Mouse (Mus musculus) liver, embryonic 14.5 days (tissue): ENCODE data around the gene Ddb2. TPM values are rescaled to one million over a fixed set of nuclear protein-coding genes. Genes with fewer than 3 reads are reported as not detected.

ENCODE experiments used
- ATAC-seq: fragments of 200-750 bp; cut with Nextera tagmentation; 2 replicates; pipeline ENCODE4 v1.8.0; 2017; ENCODE audit warnings: moderate number of reproducible peaks, mild to moderate bottlenecking, moderate library complexity; ENCODE audit not compliant: insufficient read depth
- DNase-seq, 3 experiments: peaks; one replicate each; pipeline ENCODE4 v3.0.0-alpha.2; 2012 to 2013; ENCODE audit warnings: low read depth in 3 of 3, low spot score in 3 of 3
- H3K27ac ChIP-seq: fragments of 300-500 bp; sonication (generic); 2 replicates; pipeline ENCODE4 v1.5.1; 2014; ENCODE audit warnings: moderate library complexity, mild to moderate bottlenecking, control low read depth, inconsistent platforms
- H3K27me3 ChIP-seq: fragments of 300-500 bp; sonication (generic); 2 replicates; pipeline ENCODE4 v1.6.1; 2014; ENCODE audit warnings: mild to moderate bottlenecking, low read length, moderate library complexity; ENCODE audit not compliant: control insufficient read depth, insufficient read depth
- H3K36me3 ChIP-seq: fragments of 300-500 bp; sonication (generic); replicated peaks from 2 replicates; pipeline ENCODE4 v1.6.1; 2014; ENCODE audit warnings: low read depth; ENCODE audit not compliant: control insufficient read depth, insufficient read depth
- H3K4me1 ChIP-seq, 2 experiments: fragments of 200-500 bp in 1 of 2; fragments of 300-500 bp in 1 of 2; sonication (generic) in 1 of 2; replicated peaks; 2 replicates each; pipeline ENCODE4 v1.6.1; 2012 to 2014; ENCODE audit warnings: antibody characterized with exemption in 1 of 2, inconsistent platforms in 1 of 2, low read length in 1 of 2; ENCODE audit not compliant: control insufficient read depth in 2 of 2, insufficient read depth in 2 of 2
- H3K4me2 ChIP-seq: fragments of 300-500 bp; sonication (generic); 2 replicates; pipeline ENCODE4 v1.6.1; 2014; ENCODE audit warnings: low read depth, mild to moderate bottlenecking, control low read depth, moderate library complexity
- H3K4me3 ChIP-seq, 2 experiments: fragments of 200-500 bp in 1 of 2; fragments of 300-500 bp in 1 of 2; sonication (generic) in 1 of 2; 2 replicates each; pipeline ENCODE4 v1.5.1; 2012 to 2014; ENCODE audit warnings: low read depth in 2 of 2, low read length in 2 of 2, mild to moderate bottlenecking in 2 of 2, control low read depth in 1 of 2, inconsistent platforms in 1 of 2, moderate library complexity in 1 of 2; ENCODE audit not compliant: insufficient read depth in 1 of 2
- H3K9ac ChIP-seq: fragments of 300-500 bp; sonication (generic); replicated peaks from 2 replicates; pipeline ENCODE4 v1.6.1; 2014; ENCODE audit warnings: mild to moderate bottlenecking, control low read depth, moderate library complexity
- H3K9me3 ChIP-seq: fragments of 300-500 bp; sonication (generic); 2 replicates; pipeline ENCODE4 v1.6.1; 2016; ENCODE audit warnings: low read length, mixed read lengths; ENCODE audit not compliant: control insufficient read depth
- CTCF ChIP-seq: IDR thresholded peaks from 2 replicates; pipeline ENCODE4 v1.5.1; 2016; ENCODE audit warnings: antibody characterized with exemption, low read depth, control low read depth
- EP300 ChIP-seq: IDR thresholded peaks from 2 replicates; pipeline ENCODE4 v1.6.1; 2016; ENCODE audit warnings: antibody characterized with exemption, low read depth
- WGBS: fragments of 180-500 bp; shearing (Covaris S2); extraction: QIAGEN DNeasy Blood & Tissue Kit; methylation state at CpG from one replicate; pipeline ENCODE4 v1.1.7; 2014; ENCODE audit not compliant: insufficient replicate concordance; 5-methylcytosine and 5-hydroxymethylcytosine counted together
- polyA plus RNA-seq, 2 experiments: library from polyadenylated mRNA; depleted of rRNA in 1 of 2; stranded (reverse) in 1 of 2; unstranded in 1 of 2; fragments of >200 nt; fragmentation: Nextera tagmentation in 1 of 2; extraction: Ambion mirVana in 1 of 2; gene quantifications; 2 replicates each; pipeline versions ENCODE4 v1.2.1 to v1.2.3; 2012 to 2014

Ddb2 gene
- polyA plus RNA-seq, 2 experiments, result 5.9 to 9.0 TPM

DNA sequence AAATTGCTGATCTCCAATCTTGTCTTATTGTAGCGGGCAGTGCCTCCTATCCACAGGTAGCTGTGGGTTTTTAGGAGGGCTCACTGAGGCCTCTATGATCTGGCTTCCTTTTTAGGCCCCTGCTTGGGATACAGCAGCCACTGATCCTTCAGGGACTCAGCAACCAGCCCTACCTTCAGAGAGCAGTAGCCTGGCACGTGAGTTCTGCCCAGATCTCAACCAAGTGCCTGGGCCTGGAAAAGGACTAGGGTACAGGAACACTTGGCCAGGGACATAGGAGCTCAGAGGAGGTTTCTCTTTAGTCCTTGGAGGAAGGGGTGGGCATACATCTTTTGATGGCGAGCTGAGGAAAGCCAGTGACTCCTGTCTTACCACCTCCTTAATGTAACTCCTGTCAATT lies 31.3 kb upstream of the Ddb2 start:
- no peak for ATAC-seq

DNA sequence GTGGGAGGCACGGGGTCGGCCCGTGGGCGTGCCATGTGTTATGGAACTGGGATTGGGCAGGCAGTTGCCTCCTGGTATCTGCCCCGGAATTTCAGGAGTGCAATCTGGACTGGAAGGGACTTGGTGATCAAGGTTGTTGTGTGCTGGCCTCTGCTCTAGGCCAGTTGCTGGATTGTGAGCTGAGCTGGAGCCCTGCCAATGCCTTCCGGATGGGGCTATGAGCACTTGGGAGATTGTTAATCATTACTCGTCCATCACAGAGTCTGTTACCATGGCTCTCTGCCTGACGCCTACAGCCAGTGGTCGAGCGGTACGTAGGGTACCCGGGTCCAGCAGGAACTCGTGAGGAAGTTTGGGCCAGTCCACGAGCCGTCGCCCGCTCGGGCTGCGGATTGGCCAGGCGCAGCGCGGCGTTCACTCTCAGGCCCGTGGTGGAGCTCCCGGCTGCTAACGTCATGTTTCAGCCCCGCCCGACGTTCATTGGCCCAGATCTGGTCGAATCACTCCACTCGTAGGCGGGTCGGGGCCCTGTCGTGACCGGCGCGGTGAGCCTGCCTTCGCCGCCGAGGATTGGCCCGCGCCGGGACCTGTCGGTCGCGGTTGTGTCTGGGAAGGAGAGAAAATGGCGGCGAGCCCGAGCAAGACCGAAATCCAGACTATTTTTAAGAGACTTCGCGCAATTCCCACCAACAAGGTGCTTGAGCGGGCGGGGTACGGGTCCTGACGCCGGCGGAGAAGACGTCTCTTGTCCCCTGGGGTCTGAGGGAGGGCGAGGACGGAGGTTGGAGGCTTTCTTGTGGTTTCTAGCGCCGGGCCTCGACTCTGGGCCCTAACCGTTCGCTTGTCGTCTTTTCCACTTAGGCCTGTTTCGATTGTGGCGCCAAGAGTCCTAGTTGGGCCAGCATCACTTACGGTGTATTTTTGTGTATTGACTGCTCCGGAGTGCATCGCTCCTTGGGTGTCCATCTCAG lies 28.2 kb upstream of the Ddb2 start, which contains the start of gene Arfgap2:
Arfgap2 (plus strand) TSS at position 264 of the 971 bp plus-strand sequence.
- peak within 1 kb of the TSS; percentile 99 for H3K9ac ChIP-seq
- H3K36me3 ChIP-seq, result peaks cover 31% of the 10 kb centered on the region
- 2% methylated on average over 72 of the region's 72 CpGs for WGBS
- DNase-seq (peak; percentile 95 to 97 (median 96)), ATAC-seq (peak; percentile 98)
- peak within 1 kb of the TSS; percentile 92 for H3K27ac ChIP-seq
- peak within 1 kb of the TSS; percentile 87 to 90 for H3K4me3 ChIP-seq
- peaks cover 10% of the 10 kb centered on the region in 2 experiments; a peak in 3 of 4 replicates for H3K4me1 ChIP-seq
- peak within 1 kb of the TSS; percentile 94 for H3K4me2 ChIP-seq
- TF ChIP-seq CTCF (no peak), EP300 (peak; percentile 41; the same call in 1 of the 2 replicates)
- H3K27me3 ChIP-seq, result no peaks in the 10 kb centered on the region
- H3K9me3 ChIP-seq, result no peaks in the 10 kb centered on the region

More for the DNA sequence above, 31.3 kb upstream of the Ddb2 start:
- Histone ChIP-seq H3K4me2 (no peak overlapping the region), H3K4me1 (peaks cover 10 to 12% of the 10 kb centered on the region in 2 experiments; a peak in 3 of 4 replicates), H3K36me3 (peaks cover 58% of the 10 kb centered on the region), H3K27ac (peak overlapping the region; percentile 21), H3K27me3 (no peaks in the 10 kb centered on the region), H3K9ac (no peak overlapping the region), H3K4me3 (no peak overlapping the region), H3K9me3 (no peaks in the 10 kb centered on the region)
- TF ChIP-seq CTCF (no peak), EP300 (no peak)
- DNase-seq, result no peak
- WGBS, result 78% methylated on average over 3 of the region's 3 CpGs

- WGBS, result 80% methylated on average over 17 of the region's 17 CpGs
- ATAC-seq, result no peak
- peak overlapping the region; percentile 70 for H3K27ac ChIP-seq
- peak overlapping the region; percentile 78 for H3K9ac ChIP-seq
- TF ChIP-seq EP300, result no peak
- TF ChIP-seq CTCF, result no peak
- peak overlapping the region; percentile 69 to 87; a peak in 3 of 4 replicates for H3K4me3 ChIP-seq
- H3K36me3 ChIP-seq, result peaks cover 28% of the 10 kb centered on the region
- no peak for DNase-seq
- H3K9me3 ChIP-seq, result no peaks in the 10 kb centered on the region
- H3K4me1 ChIP-seq, result peaks cover 10% of the 10 kb centered on the region in 2 experiments; a peak in 3 of 4 replicates
- H3K27me3 ChIP-seq, result no peaks in the 10 kb centered on the region
- peak overlapping the region; percentile 88 for H3K4me2 ChIP-seq
These were observed 27.2 kb upstream of the Ddb2 start for GRCm38 (mm10) chr2:91263692-91264660.

DNA sequence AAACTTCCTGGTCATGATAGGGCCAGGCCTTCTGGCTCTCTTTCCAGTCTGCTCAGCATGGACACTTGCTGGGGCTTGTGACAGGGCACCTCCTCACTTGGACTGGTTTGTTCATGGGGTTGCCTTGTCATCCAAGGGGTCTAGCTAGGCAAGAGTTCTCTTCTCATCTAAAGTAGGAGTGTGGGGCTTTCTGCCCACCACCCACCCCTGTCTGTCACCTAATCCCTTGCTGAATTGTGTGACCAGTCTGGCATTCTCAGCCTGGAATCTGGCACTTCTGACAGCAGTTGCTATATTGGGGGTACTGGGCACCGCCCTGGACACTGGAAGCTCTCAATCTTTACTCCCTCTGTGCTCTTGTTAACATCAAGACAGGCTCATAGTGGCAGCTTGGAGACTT lies 22.7 kb upstream of the Ddb2 start:
- no peak overlapping the region for H3K4me2 ChIP-seq
- TF ChIP-seq EP300, result no peak
- no peak for TF ChIP-seq CTCF
- no peak overlapping the region for H3K4me3 ChIP-seq
- no peaks in the 10 kb centered on the region for H3K36me3 ChIP-seq
- ATAC-seq (no peak), DNase-seq (no peak)
- peaks cover 39% of the 10 kb centered on the region for H3K27me3 ChIP-seq
- H3K4me1 ChIP-seq, result peaks cover 4 to 6% of the 10 kb centered on the region in 2 experiments; a peak in 3 of 4 replicates
- H3K9ac ChIP-seq, result no peak overlapping the region
- no peak overlapping the region for H3K27ac ChIP-seq
- WGBS, result 88% methylated on average over 1 of the region's 1 CpGs
- H3K9me3 ChIP-seq, result no peaks in the 10 kb centered on the region
